Mouse (Mus musculus) retina, embryonic 14.5 days (tissue): Measurements from ENCODE around the gene Arfgef2.

Experiments
- DNase-seq: peaks from one replicate; pipeline ENCODE4 v3.0.0-alpha.2; 2015; ENCODE audit warnings: low spot score

Arfgef2 gene

GRCm38 (mm10) chr2:166805250-166806172, at the start of gene Arfgef2:
Gene Arfgef2, plus strand, starts transcription at chr2:166805588.
- peak; percentile 88 for DNase-seq

- no peak for DNase-seq
Measured at GRCm38 (mm10) chr2:166757969-166758368, 47.4 kb upstream of the Arfgef2 start.

GRCm38 (mm10) chr2:166764051-166764450, 41.3 kb upstream of the Arfgef2 start:
- DNase-seq: no peak

DNA sequence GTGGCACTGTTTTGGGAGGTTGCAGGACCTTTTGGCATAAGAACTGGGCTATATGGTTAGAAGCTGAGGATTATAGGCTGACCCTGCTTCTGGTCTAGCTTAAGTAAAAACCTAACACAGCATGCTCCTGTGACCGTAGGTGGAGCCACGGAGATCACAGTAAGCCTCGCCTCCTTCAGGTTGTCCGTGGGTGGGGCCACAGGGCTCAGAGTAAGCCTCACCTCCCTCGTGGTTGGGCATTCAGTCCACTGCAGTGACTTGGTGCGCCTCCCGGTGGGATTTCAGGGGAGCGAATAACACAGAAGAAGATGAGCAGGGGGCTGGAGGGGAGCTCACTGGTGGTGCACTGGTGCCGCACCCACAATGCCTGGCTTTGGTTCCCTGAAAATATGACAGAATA, 37.8 kb upstream of the Arfgef2 start:
- no peak for DNase-seq

DNA sequence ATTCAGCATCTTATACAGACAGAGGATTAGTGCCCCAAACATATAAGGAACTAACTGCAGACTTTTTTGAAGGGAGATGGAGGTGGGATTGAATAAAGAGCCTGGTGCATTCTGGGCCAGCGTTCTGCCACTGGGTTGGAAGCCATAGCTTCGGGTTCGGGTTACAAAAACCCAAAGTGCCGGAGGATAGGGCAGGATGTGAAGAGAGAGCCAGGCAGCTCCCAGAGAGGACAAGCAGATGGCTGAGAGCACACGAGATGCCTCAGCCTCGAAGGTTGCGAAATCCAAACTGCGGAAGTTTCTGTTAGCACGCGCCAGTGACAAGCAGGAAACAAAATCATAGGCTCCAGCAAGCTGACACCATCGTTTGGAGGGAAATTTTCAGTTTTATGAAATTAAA, 34.0 kb upstream of the Arfgef2 start:
- DNase-seq: no peak

DNA sequence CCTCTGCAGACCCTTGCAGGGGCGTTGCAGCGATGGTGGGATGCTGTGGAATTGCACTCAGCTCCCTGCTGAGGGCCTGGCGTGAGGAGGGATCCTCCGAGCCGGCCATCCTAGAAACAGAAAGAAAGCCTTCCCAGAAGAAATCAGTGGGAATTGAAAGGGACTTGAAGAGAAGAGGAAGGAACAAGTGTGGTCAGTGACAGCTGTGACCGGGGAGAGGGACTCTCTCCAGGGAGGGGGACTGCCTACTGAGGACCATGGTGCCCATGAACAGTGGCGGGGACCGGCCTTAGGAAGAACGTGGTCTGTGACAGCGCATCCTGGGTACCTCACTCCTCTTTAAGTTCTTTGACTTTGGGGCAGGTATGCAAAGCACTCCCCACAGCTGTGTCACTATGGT, 31.8 kb upstream of the Arfgef2 start:
- no peak for DNase-seq

DNA sequence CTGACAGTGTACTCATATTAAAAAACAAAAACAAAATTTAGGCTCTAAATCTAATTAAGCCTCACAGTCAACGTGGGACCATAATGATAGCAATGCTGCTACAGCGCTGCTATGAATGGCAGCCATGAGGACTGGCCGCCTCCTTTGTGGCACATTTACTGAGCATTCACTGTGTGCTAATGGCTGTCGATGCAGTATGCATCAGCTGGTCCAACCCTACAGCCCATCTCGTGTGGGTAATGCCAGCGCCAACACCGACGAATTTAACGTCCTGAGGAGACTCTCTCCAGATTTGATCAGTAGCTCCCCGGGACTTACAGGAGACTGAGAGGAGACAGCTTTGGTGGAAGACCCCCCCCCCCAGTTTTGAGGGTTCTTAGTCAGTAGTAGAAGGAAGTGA, 31.1 kb upstream of the Arfgef2 start:
- DNase-seq: no peak

DNA sequence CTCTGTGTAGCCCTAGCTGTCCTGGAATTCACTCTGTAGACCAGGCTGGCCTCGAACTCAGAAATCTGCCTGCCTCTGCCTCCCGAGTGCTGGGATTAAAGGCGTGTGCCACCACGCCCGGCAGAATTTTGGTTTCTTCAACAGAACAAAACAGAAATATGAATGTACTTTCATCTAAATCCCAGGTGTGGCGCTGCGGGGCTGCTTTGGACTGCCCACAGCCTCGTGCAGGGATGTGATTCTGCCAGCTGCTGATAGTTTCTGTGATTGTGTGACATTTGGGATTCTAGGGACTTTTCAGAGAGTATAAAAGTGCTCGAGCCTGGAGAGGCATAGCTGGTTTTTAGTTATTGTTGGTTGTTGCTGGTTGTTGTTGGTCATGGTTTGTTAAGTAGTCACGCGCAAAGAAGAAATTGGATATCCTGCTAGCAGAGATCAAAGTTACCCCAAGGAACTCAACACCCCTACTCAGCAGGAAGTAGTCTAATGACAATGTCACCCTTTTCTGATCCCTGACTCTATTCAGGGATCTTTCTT, 30.0 kb upstream of the Arfgef2 start:
- DNase-seq: no peak

GRCm38 (mm10) chr2:166776272-166776671, 29.1 kb upstream of the Arfgef2 start:
- DNase-seq: peak; percentile 58

DNA sequence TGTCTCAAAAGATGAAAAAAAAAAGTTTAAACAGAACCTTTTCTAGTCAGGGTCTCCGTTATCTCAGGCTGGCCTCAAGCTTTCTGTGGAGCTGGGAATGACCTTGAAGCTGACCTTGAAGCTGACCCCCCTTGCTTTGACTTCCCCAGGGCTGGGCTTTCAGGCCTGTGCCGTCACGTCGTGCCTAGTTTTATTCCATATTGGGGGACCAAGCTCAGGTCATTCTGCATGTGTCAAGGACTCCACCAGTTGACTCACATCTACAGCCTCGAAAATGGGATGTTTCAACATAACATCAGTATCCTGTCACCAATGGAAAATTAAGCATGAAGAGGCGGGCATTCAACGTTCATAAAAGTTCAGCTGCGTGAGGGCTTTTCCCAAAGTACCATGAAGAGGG, 25.4 kb upstream of the Arfgef2 start:
- DNase-seq: no peak

- peak; percentile 87 for DNase-seq
Measured at GRCm38 (mm10) chr2:166780980-166781578, 24.3 kb upstream of the Arfgef2 start.

DNA sequence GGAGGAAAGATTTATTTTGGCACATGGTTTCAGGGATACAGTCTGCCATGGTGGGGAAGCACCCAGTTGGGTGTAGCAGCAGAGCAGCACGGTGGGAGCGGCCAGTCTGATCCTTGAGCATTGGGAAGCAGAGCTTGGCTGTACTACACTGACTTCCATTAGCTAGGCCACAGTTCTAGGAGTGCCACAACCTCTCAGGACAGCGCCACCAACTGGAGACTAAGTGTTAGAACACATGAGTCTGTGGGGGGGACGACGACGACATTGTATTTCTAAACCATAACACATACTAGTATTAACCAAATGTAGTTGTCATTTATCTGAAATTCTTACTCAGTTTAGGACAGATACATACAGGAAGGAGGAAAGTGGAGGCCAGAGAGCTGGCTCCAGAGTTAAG, 21.0 kb upstream of the Arfgef2 start:
- peak; percentile 52 for DNase-seq

GRCm38 (mm10) chr2:166786353-166787004, 18.9 kb upstream of the Arfgef2 start:
- peak; percentile 96 for DNase-seq

- no peak for DNase-seq
Measured at GRCm38 (mm10) chr2:166791738-166792137, 13.7 kb upstream of the Arfgef2 start.

GRCm38 (mm10) chr2:166792355-166792754, 13.0 kb upstream of the Arfgef2 start, which contains the start of gene Trp53rkb:
Gene Trp53rkb, plus strand, starts transcription at chr2:166792531.
- DNase-seq: no peak

DNA sequence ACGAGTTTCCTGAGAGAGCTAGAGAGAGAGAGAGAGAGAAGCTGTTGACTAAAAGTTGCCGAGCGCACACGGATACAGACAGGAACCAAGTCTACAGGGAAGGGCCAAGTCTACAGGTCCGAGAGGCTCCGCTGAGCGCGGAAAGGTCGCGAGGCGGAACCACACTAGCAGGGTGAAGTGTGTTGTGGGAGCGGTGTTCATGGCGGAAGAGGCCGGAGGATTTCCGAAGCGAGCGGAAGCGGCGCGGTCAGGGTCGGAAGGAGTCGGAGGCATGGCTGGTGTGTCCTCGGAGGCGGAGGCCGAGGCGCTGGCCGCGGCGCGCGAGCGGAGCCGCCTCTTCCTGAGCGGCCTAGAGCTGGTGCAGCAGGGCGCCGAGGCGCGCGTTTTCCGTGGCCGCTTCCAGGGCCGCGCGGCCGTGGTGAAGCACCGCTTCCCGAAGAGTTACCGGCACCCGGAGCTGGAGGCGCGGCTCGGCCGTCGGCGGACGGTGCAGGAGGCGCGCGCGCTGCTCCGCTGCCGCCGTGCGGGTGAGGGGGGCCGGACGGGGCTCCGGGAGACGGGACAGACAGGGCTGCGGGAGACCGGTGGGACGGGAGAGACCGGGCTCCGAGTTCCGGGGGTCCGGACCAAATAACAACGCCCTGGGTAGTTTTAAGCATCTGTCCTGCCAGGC, 11.7 kb upstream of the Arfgef2 start:
- DNase-seq: peak; percentile 87

DNA sequence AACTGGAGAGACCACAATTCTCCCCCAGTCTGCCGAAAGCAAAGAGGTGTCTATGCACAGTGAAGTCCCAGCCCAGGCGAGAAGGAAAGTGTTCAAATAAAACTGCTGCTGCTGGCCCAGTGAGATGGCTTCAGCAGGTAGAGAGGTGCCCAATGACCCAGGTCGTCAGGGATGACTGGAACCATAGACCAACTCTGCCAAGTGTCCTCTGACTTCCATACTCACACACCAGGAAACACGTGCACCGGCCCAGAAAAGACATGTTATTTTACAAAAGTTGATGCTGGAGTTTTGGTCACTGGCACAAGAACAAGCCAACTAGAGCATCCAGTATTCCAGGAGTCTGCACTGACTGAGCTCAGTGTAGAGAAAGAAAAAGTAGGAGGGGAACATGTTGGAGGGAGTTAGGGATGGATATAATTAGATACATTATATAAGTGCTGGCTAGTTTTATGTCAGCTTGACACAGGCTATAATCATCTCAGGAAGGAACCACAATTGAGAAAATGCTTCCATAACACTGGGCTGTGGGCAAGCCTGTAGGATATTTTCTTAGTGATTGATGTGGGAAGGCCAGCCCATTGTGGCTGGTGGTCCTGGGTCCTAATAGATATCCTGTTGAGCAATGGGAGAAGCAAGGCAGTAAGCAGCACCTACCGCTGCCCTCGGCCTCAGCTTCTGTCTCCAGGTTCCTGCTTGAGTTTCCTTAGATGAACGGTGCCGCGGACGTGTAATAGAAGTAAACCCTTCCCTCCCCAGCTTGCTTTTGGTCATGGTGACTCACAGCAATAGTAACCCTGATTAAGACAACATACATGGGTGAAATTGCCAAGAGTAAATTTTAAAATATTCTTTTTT, 5.5 kb upstream of the Arfgef2 start:
- no peak for DNase-seq

GRCm38 (mm10) chr2:166800473-166800857, 4.9 kb upstream of the Arfgef2 start:
- DNase-seq: no peak

DNA sequence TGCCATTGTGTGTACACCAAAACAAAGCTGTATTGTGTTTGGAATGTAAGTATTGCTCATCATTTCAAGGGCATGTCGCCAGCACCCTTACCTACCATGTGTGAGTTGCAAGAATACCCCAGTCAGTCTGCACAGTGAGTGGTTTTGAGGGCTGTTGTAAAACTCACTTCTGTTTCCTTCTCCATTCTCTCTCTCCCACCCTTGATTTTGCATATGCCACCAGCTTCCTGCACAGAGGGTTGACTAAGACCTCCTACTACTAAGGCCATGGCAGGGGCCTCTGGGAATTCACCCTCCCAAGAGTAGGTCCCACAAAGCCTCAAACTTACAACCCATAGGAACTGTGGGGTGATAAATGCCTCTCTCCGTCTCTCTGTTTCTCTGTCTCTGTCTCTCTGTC, 4.0 kb upstream of the Arfgef2 start:
- DNase-seq: no peak

- DNase-seq: no peak
Measured at GRCm38 (mm10) chr2:166803298-166803697, 2.1 kb upstream of the Arfgef2 start.

- DNase-seq: no peak
Measured at GRCm38 (mm10) chr2:166806173-166806705, 851 bp downstream of the Arfgef2 start.
